Mouse (Mus musculus) liver, embryonic 14.5 days (tissue): ENCODE measurements around the gene Tprg. TPM values are rescaled to one million over a fixed set of nuclear protein-coding genes. Genes with fewer than 3 reads are reported as not detected.

Experiments
- ATAC-seq: fragments of 200-750 bp; cut with Nextera tagmentation; 2 replicates; pipeline ENCODE4 v1.8.0; 2017; ENCODE audit warnings: moderate number of reproducible peaks, mild to moderate bottlenecking, moderate library complexity; ENCODE audit not compliant: insufficient read depth
- DNase-seq, 3 experiments: peaks; one replicate each; pipeline ENCODE4 v3.0.0-alpha.2; 2012 to 2013; ENCODE audit warnings: low read depth in 3 of 3, low spot score in 3 of 3
- H3K27ac ChIP-seq: fragments of 300-500 bp; sonication (generic); 2 replicates; pipeline ENCODE4 v1.5.1; 2014; ENCODE audit warnings: moderate library complexity, mild to moderate bottlenecking, control low read depth, inconsistent platforms
- H3K27me3 ChIP-seq: fragments of 300-500 bp; sonication (generic); 2 replicates; pipeline ENCODE4 v1.6.1; 2014; ENCODE audit warnings: mild to moderate bottlenecking, low read length, moderate library complexity; ENCODE audit not compliant: control insufficient read depth, insufficient read depth
- H3K36me3 ChIP-seq: fragments of 300-500 bp; sonication (generic); replicated peaks from 2 replicates; pipeline ENCODE4 v1.6.1; 2014; ENCODE audit warnings: low read depth; ENCODE audit not compliant: control insufficient read depth, insufficient read depth
- H3K4me1 ChIP-seq, 2 experiments: fragments of 200-500 bp in 1 of 2; fragments of 300-500 bp in 1 of 2; sonication (generic) in 1 of 2; replicated peaks; 2 replicates each; pipeline ENCODE4 v1.6.1; 2012 to 2014; ENCODE audit warnings: antibody characterized with exemption in 1 of 2, inconsistent platforms in 1 of 2, low read length in 1 of 2; ENCODE audit not compliant: control insufficient read depth in 2 of 2, insufficient read depth in 2 of 2
- H3K4me2 ChIP-seq: fragments of 300-500 bp; sonication (generic); 2 replicates; pipeline ENCODE4 v1.6.1; 2014; ENCODE audit warnings: low read depth, mild to moderate bottlenecking, control low read depth, moderate library complexity
- H3K4me3 ChIP-seq, 2 experiments: fragments of 200-500 bp in 1 of 2; fragments of 300-500 bp in 1 of 2; sonication (generic) in 1 of 2; 2 replicates each; pipeline ENCODE4 v1.5.1; 2012 to 2014; ENCODE audit warnings: low read depth in 2 of 2, low read length in 2 of 2, mild to moderate bottlenecking in 2 of 2, control low read depth in 1 of 2, inconsistent platforms in 1 of 2, moderate library complexity in 1 of 2; ENCODE audit not compliant: insufficient read depth in 1 of 2
- H3K9ac ChIP-seq: fragments of 300-500 bp; sonication (generic); replicated peaks from 2 replicates; pipeline ENCODE4 v1.6.1; 2014; ENCODE audit warnings: mild to moderate bottlenecking, control low read depth, moderate library complexity
- H3K9me3 ChIP-seq: fragments of 300-500 bp; sonication (generic); 2 replicates; pipeline ENCODE4 v1.6.1; 2016; ENCODE audit warnings: low read length, mixed read lengths; ENCODE audit not compliant: control insufficient read depth
- CTCF ChIP-seq: IDR thresholded peaks from 2 replicates; pipeline ENCODE4 v1.5.1; 2016; ENCODE audit warnings: antibody characterized with exemption, low read depth, control low read depth
- WGBS: fragments of 180-500 bp; shearing (Covaris S2); extraction: QIAGEN DNeasy Blood & Tissue Kit; methylation state at CpG from one replicate; pipeline ENCODE4 v1.1.7; 2014; ENCODE audit not compliant: insufficient replicate concordance; 5-methylcytosine and 5-hydroxymethylcytosine counted together
- polyA plus RNA-seq, 2 experiments: library from polyadenylated mRNA; depleted of rRNA in 1 of 2; stranded (reverse) in 1 of 2; unstranded in 1 of 2; fragments of >200 nt; fragmentation: Nextera tagmentation in 1 of 2; extraction: Ambion mirVana in 1 of 2; gene quantifications; 2 replicates each; pipeline versions ENCODE4 v1.2.1 to v1.2.3; 2012 to 2014

The Tprg gene
- polyA plus RNA-seq, 2 experiments, result not detected

DNA sequence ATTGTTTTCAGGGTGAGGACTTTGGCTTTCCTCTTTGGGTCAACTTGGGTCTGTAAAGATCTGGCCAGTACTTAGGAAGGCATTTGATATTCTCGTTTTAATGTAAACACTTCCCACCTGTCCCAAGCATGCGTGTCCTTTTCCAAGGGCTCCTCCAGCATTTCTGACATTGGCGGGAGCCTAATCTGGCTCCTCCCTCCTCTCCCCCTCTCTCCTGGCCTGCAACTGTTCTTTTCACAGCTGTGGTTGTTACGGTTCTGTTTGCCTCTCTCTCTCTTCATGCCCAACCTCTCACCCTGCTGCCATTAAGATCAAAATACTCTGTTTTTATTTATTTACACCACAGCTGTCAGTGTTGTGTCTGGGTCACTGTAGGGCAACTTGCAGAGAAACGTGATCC lies 182.0 kb downstream of the Tprg start:
- ATAC-seq, result no peak
- Histone ChIP-seq H3K9me3 (no peaks in the 10 kb centered on the region), H3K4me1 (no peaks in the 10 kb centered on the region), H3K9ac (no peak overlapping the region), H3K4me2 (no peak overlapping the region), H3K27me3 (no peaks in the 10 kb centered on the region), H3K4me3 (no peak overlapping the region), H3K36me3 (no peaks in the 10 kb centered on the region), H3K27ac (no peak overlapping the region)
- 50% methylated on average over 5 of the region's 5 CpGs for WGBS
- DNase-seq, result no peak
- no peak for TF ChIP-seq CTCF
